Mouse (Mus musculus): ENCODE measurements around the gene Rcc2. TPM values are rescaled to one million over a fixed set of nuclear protein-coding genes. Genes with fewer than 3 reads are reported as not detected.

Rcc2 gene
- polyA plus RNA-seq, 1 experiment from 2014 or later = 62.8 TPM

DNA sequence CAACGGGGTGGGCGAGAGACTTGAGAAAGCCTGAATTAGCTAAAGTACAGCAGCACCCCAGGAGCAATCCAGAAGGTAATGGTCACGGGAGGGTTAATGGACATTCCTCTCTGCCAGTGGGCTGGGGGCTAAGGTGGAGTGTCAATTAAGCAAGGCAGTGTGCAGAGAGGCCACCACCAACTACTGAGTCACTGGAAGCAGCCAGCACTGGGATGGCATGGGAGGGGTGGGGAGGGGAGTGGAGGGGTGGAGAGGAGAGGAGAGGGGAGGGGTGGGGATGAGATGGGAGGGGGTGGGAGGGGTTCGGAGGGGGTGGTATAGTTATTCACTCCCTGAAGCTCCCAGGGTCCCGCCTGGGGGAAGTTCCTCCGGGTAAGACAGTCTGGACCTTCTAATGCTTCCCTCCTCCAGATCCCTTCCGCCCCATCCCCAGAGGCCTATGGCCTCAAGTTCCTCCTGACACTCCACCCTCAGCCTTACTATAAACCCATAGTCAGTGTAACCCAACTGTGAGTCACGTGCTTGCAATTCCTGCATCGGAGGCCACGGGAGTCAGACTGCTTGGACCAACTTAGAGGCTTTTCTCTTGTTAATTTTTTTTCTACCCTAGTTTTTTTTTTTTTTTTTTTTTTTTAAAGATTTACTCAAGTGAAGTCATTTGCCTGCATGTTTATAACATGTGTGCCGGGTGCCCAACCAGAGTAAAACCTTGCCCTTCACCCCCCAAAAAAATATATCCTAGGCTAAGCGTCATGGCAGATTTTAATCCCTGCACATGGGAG lies 12.1 kb upstream of the Rcc2 start:
- no peak overlapping the region for H3K9ac ChIP-seq
- H3K4me3 ChIP-seq (ENCODE audit: low read depth, low read length) = no peak overlapping the region
- no peak for TF ChIP-seq CTCF (IDR thresholded peaks at IDR 0.05; ENCODE audit: low read depth)
- ATAC-seq (ENCODE audit: insufficient read depth) (no peak), DNase-seq (peak; percentile 33)
- no peaks in the 10 kb centered on the region for H3K9me3 ChIP-seq (ENCODE audit: low read depth, low read length)
- H3K4me1 ChIP-seq (ENCODE audit: insufficient read depth) = peaks cover 7% of the 10 kb centered on the region
- no peak overlapping the region for H3K27ac ChIP-seq (ENCODE audit: low read depth)
- no peak overlapping the region for H3K4me2 ChIP-seq
- WGBS = 49% methylated on average over 12 of the region's 12 CpGs
- no peaks in the 10 kb centered on the region for H3K27me3 ChIP-seq (ENCODE audit: insufficient read depth, low read length)
- no peaks in the 10 kb centered on the region for H3K36me3 ChIP-seq (ENCODE audit: insufficient read depth)

DNA sequence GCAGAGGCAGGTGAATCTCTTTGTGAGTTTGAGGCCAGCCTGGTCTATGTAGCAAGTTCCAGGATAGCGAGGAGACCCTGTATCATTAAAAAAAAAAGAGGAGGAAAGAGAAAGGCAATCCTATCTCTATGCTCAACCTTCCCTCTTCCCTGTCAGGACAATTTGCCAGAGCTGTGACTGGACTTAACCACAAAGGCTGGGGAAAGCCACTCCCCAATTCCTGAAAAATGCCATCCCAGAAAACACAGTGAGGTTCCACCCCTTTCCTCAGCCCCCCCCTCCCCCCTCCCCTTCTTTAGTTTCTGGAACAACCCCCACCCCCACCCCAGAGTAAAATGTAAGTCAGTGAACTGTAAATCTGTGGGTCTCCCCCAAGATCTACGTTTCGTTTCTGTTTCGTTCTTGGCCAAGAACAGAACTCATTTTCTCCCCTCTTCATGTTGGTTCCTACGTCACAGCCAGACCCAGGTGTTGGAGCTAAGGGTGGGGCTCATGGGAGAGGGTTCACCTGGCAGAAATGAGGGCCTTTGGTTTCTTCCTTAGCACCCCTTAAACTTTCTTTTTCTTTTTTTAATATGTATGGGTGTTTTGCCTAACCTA lies 11.4 kb upstream of the Rcc2 start:
- 74% methylated on average over 5 of the region's 5 CpGs for WGBS
- Histone ChIP-seq H3K9me3 (ENCODE audit: low read depth, low read length) (no peaks in the 10 kb centered on the region), H3K4me1 (ENCODE audit: insufficient read depth) (peaks cover 7% of the 10 kb centered on the region), H3K36me3 (ENCODE audit: insufficient read depth) (no peaks in the 10 kb centered on the region), H3K27ac (ENCODE audit: low read depth) (no peak overlapping the region), H3K9ac (no peak overlapping the region), H3K4me3 (ENCODE audit: low read depth, low read length) (no peak overlapping the region), H3K4me2 (no peak overlapping the region), H3K27me3 (ENCODE audit: insufficient read depth, low read length) (no peaks in the 10 kb centered on the region)
- DNase-seq = no peak
- ATAC-seq (ENCODE audit: insufficient read depth) = no peak
- TF ChIP-seq CTCF (IDR thresholded peaks at IDR 0.05; ENCODE audit: low read depth) = no peak

GRCm38 (mm10) chr4:140689873-140690655 lies 10.3 kb upstream of the Rcc2 start:
- ATAC-seq (ENCODE audit: insufficient read depth) (0 out of 2 replicates have a peak, but pooled peaks have one; percentile 31), DNase-seq (no peak)
- H3K9ac ChIP-seq = no peak overlapping the region
- H3K4me1 ChIP-seq (ENCODE audit: insufficient read depth) = peaks cover 1% of the 10 kb centered on the region; the same call in 1 of the 2 replicates
- H3K27me3 ChIP-seq (ENCODE audit: insufficient read depth, low read length) = no peaks in the 10 kb centered on the region
- 51% methylated on average over 16 of the region's 16 CpGs for WGBS
- no peaks in the 10 kb centered on the region for H3K36me3 ChIP-seq (ENCODE audit: insufficient read depth)
- H3K9me3 ChIP-seq (ENCODE audit: low read depth, low read length) = no peaks in the 10 kb centered on the region
- no peak overlapping the region for H3K4me3 ChIP-seq (ENCODE audit: low read depth, low read length)
- no peak overlapping the region for H3K27ac ChIP-seq (ENCODE audit: low read depth)
- no peak for TF ChIP-seq CTCF (IDR thresholded peaks at IDR 0.05; ENCODE audit: low read depth)
- H3K4me2 ChIP-seq = no peak overlapping the region

DNA sequence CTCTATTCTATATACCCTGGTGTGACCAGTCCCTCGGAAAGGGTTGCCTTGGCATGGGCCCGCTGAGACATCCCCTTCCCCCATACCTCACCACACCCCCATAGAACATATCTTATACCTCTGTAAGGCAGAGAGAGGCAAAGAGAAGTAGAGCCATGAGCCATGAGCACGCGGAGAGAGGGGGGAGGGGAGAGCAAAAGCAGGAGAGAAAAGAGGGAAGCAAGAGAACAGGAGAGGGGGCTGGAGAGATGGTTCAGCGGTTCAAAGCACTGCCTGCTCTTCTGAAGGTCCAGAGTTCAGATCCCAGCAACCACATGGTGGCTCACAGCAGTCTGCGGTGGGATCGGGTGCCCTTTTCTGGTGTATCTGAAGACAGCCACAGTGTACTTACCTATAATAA lies 8.9 kb upstream of the Rcc2 start:
- no peak for TF ChIP-seq CTCF (IDR thresholded peaks at IDR 0.05; ENCODE audit: low read depth)
- H3K4me1 ChIP-seq (ENCODE audit: insufficient read depth) = no peaks in the 10 kb centered on the region
- no peaks in the 10 kb centered on the region for H3K27me3 ChIP-seq (ENCODE audit: insufficient read depth, low read length)
- ATAC-seq (ENCODE audit: insufficient read depth) (no peak), DNase-seq (no peak)
- no peaks in the 10 kb centered on the region for H3K36me3 ChIP-seq (ENCODE audit: insufficient read depth)
- no peak overlapping the region for H3K9ac ChIP-seq
- no peaks in the 10 kb centered on the region for H3K9me3 ChIP-seq (ENCODE audit: low read depth, low read length)
- no peak overlapping the region for H3K4me3 ChIP-seq (ENCODE audit: low read depth, low read length)
- H3K4me2 ChIP-seq = no peak overlapping the region
- H3K27ac ChIP-seq (ENCODE audit: low read depth) = no peak overlapping the region
- WGBS = 74% methylated on average over 7 of the region's 7 CpGs

GRCm38 (mm10) chr4:140693513-140693912 lies 6.8 kb upstream of the Rcc2 start:
- H3K4me3 ChIP-seq (ENCODE audit: low read depth, low read length) = no peak overlapping the region
- H3K27ac ChIP-seq (ENCODE audit: low read depth) = no peak overlapping the region
- H3K4me2 ChIP-seq = no peak overlapping the region
- H3K9me3 ChIP-seq (ENCODE audit: low read depth, low read length) = no peaks in the 10 kb centered on the region
- H3K27me3 ChIP-seq (ENCODE audit: insufficient read depth, low read length) = no peaks in the 10 kb centered on the region
- 46% methylated on average over 4 of the region's 4 CpGs for WGBS
- no peaks in the 10 kb centered on the region for H3K4me1 ChIP-seq (ENCODE audit: insufficient read depth)
- no peaks in the 10 kb centered on the region for H3K36me3 ChIP-seq (ENCODE audit: insufficient read depth)
- no peak for ATAC-seq (ENCODE audit: insufficient read depth)
- H3K9ac ChIP-seq = no peak overlapping the region
- no peak for DNase-seq
- TF ChIP-seq CTCF (IDR thresholded peaks at IDR 0.05; ENCODE audit: low read depth) = no peak

- no peak overlapping the region for H3K9ac ChIP-seq
- TF ChIP-seq CTCF (IDR thresholded peaks at IDR 0.05; ENCODE audit: low read depth) = no peak
- H3K27me3 ChIP-seq (ENCODE audit: insufficient read depth, low read length) = 0 out of 2 replicates have a peak, but pooled peaks cover 5% of the 10 kb centered on the region
- 0 out of 2 replicates have a peak, but pooled peaks cover 4% of the 10 kb centered on the region for H3K4me1 ChIP-seq (ENCODE audit: insufficient read depth)
- ATAC-seq (ENCODE audit: insufficient read depth) (no peak), DNase-seq (no peak)
- WGBS = 50% methylated on average over 1 of the region's 1 CpGs
- no peaks in the 10 kb centered on the region for H3K36me3 ChIP-seq (ENCODE audit: insufficient read depth)
- no peak overlapping the region for H3K27ac ChIP-seq (ENCODE audit: low read depth)
- no peaks in the 10 kb centered on the region for H3K9me3 ChIP-seq (ENCODE audit: low read depth, low read length)
- no peak overlapping the region for H3K4me3 ChIP-seq (ENCODE audit: low read depth, low read length)
- H3K4me2 ChIP-seq = no peak overlapping the region
Measured at GRCm38 (mm10) chr4:140694551-140695060, 5.7 kb upstream of the Rcc2 start.

All from lung, embryonic 14.5 days (tissue).